Mouse (Mus musculus): ENCODE data around the gene Olfr1378. TPM values are rescaled to one million over a fixed set of nuclear protein-coding genes. Genes with fewer than 3 reads are reported as not detected.

The Olfr1378 gene
- polyA plus RNA-seq (2016; fragmentation: Nextera tagmentation; extraction: Ambion mirVana): not detected in 2 replicates

DNA sequence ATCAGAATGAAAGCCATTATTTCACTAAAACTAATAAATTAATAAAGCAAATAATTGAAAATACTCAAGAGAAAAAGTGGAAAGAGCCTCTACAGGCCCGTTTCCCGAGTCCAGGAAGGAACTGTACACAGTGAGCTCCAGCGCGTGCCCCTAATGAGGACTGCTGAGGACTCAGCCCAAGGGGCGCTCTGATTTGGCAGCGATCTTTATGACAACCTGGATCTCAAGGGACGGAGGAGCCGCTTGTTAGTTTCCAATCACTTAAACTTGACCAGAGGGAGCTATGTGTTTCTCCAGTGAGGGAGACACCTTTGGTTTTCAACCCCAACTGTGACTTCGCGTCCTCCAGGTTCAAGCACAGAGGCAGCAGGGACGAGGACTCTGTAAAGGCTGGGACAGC, at the start of gene Olfr1378:
Gene Olfr1378 (plus strand): TSS at position 301 of the 400 bp plus-strand sequence.
- WGBS: 89% methylated on average over 11 of the region's 11 CpGs
- no peaks in the 10 kb centered on the region for H3K36me3 ChIP-seq (replicated peaks)
- H3K4me3 ChIP-seq: no peak within 1 kb of the TSS
- no peaks in the 10 kb centered on the region for H3K4me1 ChIP-seq
- no peaks in the 10 kb centered on the region for H3K27me3 ChIP-seq (replicated peaks; ENCODE audit: low read depth, poor library complexity, severe bottlenecking)
- H3K27ac ChIP-seq (replicated peaks): no peak within 1 kb of the TSS
- DNase-seq (ENCODE audit: low spot score): no peak
- H3K9me3 ChIP-seq: no peaks in the 10 kb centered on the region

DNA sequence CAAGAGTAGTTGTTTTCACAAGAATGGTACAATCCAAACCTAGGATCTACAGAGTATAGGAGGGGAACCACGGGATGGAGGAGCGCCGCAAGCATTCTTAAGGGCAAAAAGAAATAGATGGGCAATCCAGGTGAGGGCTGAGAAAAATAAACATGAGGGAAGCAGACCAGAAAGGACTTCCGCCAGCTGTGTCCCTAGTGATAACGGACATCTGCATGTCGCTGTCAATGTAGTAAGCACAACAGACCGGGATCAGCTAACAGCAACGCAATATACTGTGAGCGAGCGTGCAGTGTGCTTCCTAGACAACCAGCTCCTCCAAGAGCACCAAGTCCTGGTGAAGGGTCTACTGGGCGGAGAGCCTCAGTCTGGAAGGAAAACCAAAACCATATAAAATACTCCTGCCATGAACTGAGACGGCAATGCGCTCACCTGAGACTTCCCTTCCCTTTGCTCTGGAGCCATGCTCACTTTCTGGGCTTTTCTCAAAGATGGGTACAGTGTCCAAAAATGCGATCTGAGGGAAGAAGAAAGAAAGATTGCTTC, 35.8 kb upstream of the Olfr1378 start:
- Histone ChIP-seq H3K9me3 (no peaks in the 10 kb centered on the region), H3K4me3 (peak overlapping the region; percentile 70), H3K27me3 (replicated peaks; ENCODE audit: low read depth, poor library complexity, severe bottlenecking) (peaks cover 25% of the 10 kb centered on the region), H3K36me3 (replicated peaks) (no peaks in the 10 kb centered on the region), H3K4me1 (peaks cover 12% of the 10 kb centered on the region), H3K27ac (replicated peaks) (no peak overlapping the region)
- no peak for DNase-seq (ENCODE audit: low spot score)
- 30% methylated on average over 14 of the region's 14 CpGs for WGBS

DNA sequence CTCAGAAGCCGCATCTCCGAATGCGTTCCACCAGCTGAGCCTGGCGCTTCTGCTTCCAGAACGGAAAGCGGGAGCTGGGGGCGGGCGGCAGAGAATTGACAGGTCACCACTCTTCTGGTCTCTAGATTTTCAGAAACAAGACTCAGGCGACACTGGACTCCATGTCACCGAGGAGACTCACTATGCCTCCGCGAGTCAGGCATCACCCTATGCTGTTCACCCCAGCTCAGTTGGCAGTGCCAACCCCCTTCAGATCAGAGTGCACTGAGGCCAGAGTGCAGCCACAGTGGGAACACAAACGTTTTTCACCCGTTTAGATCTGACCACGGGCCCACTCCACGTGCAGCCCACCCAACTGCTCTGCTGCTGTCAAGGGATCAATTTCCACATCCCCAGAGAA, 35.3 kb upstream of the Olfr1378 start:
- H3K9me3 ChIP-seq: no peaks in the 10 kb centered on the region
- DNase-seq (ENCODE audit: low spot score): no peak
- H3K4me1 ChIP-seq: peaks cover 12% of the 10 kb centered on the region
- no peaks in the 10 kb centered on the region for H3K36me3 ChIP-seq (replicated peaks)
- 4% methylated on average over 16 of the region's 16 CpGs for whole genome bisulfite sequencing
- peak overlapping the region; percentile 78 for H3K27ac ChIP-seq (replicated peaks)
- H3K27me3 ChIP-seq (replicated peaks; ENCODE audit: low read depth, poor library complexity, severe bottlenecking): peaks cover 25% of the 10 kb centered on the region
- H3K4me3 ChIP-seq: peak overlapping the region; percentile 70

DNA sequence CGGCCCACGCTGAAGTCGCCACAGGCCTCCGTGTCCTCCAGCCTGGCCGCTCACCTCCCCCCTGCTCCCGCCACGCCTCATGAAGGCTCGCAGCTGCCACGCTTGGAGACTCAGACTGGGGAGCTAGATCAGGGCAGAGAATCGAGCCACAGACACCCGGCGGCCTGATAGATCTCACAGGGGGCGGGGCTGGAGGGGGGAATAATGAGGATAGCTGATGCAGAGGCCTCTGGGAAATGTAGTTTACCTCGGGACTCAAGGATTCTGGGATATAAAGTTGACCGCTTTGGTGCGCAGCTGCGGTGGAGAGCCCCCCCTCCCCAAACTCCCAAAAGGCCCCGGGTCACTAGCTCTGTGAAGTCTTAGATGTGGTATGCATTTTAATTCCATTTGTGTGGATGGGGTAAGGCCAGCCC, 34.9 kb upstream of the Olfr1378 start, which contains the start of gene Zfp354b:
Gene Zfp354b (minus strand): TSS at position 183 of the 416 bp plus-strand sequence.
- Histone ChIP-seq H3K27ac (replicated peaks) (peak within 1 kb of the TSS; percentile 78), H3K36me3 (replicated peaks) (no peaks in the 10 kb centered on the region), H3K9me3 (no peaks in the 10 kb centered on the region), H3K4me1 (peaks cover 12% of the 10 kb centered on the region), H3K27me3 (replicated peaks; ENCODE audit: low read depth, poor library complexity, severe bottlenecking) (peaks cover 25% of the 10 kb centered on the region), H3K4me3 (peak within 1 kb of the TSS; percentile 70)
- DNase-seq (ENCODE audit: low spot score): peak; percentile 90
- WGBS: 1% methylated on average over 18 of the region's 18 CpGs

DNA sequence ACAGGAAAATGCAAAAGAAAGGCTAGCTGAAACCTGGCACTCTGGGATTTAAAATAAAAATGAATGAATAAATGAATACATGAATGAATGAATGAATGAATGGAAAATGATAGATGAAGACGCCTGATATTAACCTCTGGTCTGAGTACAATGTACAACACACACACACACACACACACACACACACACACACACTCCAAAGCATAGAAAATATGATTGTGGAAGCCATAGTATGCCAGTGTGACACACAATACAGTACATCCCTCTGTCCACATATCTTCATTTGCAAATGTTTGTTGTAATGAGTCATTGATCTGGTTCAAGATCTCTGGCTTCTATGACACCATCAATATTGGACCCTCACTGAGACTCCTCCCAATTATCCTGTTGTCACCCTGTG, 34.3 kb upstream of the Olfr1378 start:
- 81% methylated on average over 1 of the region's 1 CpGs for WGBS
- Histone ChIP-seq H3K4me3 (peak overlapping the region; percentile 70), H3K4me1 (peaks cover 12% of the 10 kb centered on the region), H3K27ac (replicated peaks) (peak overlapping the region; percentile 61), H3K27me3 (replicated peaks; ENCODE audit: low read depth, poor library complexity, severe bottlenecking) (peaks cover 25% of the 10 kb centered on the region), H3K36me3 (replicated peaks) (no peaks in the 10 kb centered on the region), H3K9me3 (no peaks in the 10 kb centered on the region)
- no peak for DNase-seq (ENCODE audit: low spot score)

DNA sequence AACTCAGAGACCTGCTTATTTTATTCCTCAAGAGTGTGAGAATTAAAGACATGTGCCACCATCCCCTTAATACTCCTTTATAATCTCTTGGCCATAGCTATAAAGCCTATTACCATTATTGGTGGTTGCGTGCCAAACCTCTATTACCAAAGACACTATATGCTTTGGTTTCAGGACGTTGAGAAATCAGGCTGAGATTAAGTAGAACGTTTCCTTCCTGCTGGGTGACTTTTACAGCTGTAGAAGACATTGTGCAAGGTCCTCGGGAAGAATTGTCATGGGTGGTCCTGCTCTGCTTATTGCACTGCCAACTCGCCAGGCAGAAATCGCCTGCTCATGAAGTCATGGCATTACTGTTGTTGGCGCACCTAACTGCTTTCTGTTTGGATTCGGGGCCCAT, 27.9 kb upstream of the Olfr1378 start:
- Histone ChIP-seq H3K4me1 (no peaks in the 10 kb centered on the region), H3K27me3 (replicated peaks; ENCODE audit: low read depth, poor library complexity, severe bottlenecking) (0 out of 2 replicates have a peak, but pooled peaks cover 9% of the 10 kb centered on the region), H3K27ac (replicated peaks) (no peak overlapping the region), H3K9me3 (no peaks in the 10 kb centered on the region), H3K36me3 (replicated peaks) (no peaks in the 10 kb centered on the region), H3K4me3 (no peak overlapping the region)
- DNase-seq (ENCODE audit: low spot score): no peak
- 76% methylated on average over 8 of the region's 8 CpGs for WGBS

DNA sequence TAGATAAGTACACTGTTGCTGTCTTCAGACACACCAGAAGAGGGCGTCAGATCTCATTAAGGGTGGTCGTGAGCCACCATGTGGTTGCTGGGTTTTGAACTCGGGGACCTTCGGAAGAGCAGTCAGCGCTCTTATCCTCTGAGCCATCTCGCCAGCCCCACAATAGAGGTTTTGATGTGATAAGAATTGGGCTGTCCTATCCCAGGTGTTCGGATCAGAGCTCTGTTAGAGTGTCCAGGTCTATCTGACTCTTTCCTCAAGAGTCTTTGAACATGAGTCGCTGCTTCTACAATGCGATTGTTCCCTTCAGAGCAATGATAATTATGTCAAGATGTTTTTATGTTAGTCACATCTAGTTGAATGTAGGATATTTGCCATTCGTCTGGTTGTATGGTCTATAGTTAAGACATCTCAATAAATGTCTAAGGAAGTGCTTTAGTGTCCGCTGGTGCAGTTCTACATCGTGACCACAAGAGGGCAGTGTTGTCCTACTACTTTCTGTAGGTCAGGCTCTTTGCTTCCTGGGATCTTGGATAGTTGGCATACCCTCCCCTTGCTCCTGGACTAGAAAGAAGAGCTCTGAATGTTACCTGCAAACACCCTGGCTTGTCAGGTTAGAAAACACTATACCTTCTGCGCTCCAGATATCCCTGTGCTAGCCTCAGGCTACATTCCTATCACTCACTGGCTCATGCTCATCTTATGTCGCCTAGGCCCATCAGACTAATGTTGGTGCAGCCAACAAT, 26.5 kb upstream of the Olfr1378 start:
- peak; percentile 58 for DNase-seq (ENCODE audit: low spot score)
- H3K4me1 ChIP-seq: no peaks in the 10 kb centered on the region
- H3K9me3 ChIP-seq: no peaks in the 10 kb centered on the region
- H3K27me3 ChIP-seq (replicated peaks; ENCODE audit: low read depth, poor library complexity, severe bottlenecking): 0 out of 2 replicates have a peak, but pooled peaks cover 9% of the 10 kb centered on the region
- H3K27ac ChIP-seq (replicated peaks): no peak overlapping the region
- H3K4me3 ChIP-seq: no peak overlapping the region
- no peaks in the 10 kb centered on the region for H3K36me3 ChIP-seq (replicated peaks)
- WGBS: 34% methylated on average over 14 of the region's 14 CpGs

DNA sequence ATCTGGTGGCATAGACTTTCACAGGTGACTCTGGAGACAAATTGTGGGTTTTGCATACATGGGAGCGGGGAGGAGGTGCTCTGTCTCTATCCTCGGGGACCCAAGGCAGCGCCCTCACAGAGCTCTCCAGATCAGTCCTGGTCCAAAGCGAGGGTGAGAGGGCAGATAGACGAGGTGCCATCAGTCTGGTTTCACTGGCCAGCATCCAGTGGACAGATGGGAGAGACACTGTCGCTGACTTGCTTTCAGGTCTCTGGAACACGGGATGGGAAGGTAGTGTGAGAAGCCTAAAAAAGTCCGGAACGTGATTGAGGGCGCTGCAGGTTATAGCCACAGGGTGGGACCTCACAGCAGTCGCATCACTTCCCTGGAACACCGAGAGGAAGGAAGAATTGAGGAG, 23.9 kb upstream of the Olfr1378 start:
- no peak for DNase-seq (ENCODE audit: low spot score)
- H3K4me3 ChIP-seq: no peak overlapping the region
- no peaks in the 10 kb centered on the region for H3K9me3 ChIP-seq
- H3K27ac ChIP-seq (replicated peaks): no peak overlapping the region
- H3K36me3 ChIP-seq (replicated peaks): no peaks in the 10 kb centered on the region
- WGBS: 73% methylated on average over 12 of the region's 12 CpGs
- H3K27me3 ChIP-seq (replicated peaks; ENCODE audit: low read depth, poor library complexity, severe bottlenecking): 0 out of 2 replicates have a peak, but pooled peaks cover 9% of the 10 kb centered on the region
- no peaks in the 10 kb centered on the region for H3K4me1 ChIP-seq

DNA sequence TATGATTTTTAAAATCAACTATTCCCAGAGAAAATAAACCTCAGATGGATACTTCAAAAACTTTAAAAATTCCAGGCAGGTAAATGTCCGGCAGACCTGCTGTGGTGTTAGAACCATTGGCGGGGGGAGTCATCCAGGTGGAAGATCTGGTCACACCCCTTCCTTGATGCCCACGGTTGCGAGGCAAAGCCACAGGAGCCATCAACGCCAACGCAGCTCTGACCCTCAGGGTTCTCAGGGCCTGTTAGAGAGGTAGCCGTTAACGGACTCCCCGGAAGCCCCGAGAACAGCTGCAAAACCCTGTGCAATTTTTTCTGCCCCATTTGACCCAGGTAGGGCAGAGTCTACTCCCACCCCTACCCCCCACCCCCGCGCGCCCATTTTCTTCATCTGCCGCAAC, 22.8 kb upstream of the Olfr1378 start, which contains the start of gene 4933414I15Rik:
Gene 4933414I15Rik (minus strand): TSS at position 260 of the 400 bp plus-strand sequence.
- no peaks in the 10 kb centered on the region for H3K4me1 ChIP-seq
- 83% methylated on average over 14 of the region's 14 CpGs for WGBS
- no peak for DNase-seq (ENCODE audit: low spot score)
- H3K36me3 ChIP-seq (replicated peaks): no peaks in the 10 kb centered on the region
- H3K27ac ChIP-seq (replicated peaks): no peak within 1 kb of the TSS
- H3K4me3 ChIP-seq: no peak within 1 kb of the TSS
- H3K9me3 ChIP-seq: no peaks in the 10 kb centered on the region
- 0 out of 2 replicates have a peak, but pooled peaks cover 9% of the 10 kb centered on the region for H3K27me3 ChIP-seq (replicated peaks; ENCODE audit: low read depth, poor library complexity, severe bottlenecking)

DNA sequence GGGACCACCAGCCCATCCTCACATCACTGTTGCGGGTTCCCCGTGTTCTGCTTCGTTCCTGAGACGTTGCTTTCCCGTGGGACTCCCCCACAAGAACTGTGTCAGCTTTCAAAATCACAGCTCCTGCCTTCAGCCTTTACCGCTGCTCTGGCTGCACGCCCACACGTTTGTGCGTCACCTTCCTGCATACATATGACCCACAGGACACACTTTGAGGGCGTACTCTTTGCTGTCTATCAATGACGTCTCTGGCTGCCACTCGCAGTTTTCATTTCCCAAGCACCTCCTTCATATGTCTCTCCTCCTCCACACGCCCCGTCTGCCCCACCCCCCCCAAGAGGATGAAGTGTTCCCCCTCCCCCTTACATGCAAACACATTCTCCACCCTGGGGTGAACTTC, 14.0 kb upstream of the Olfr1378 start:
- DNase-seq (ENCODE audit: low spot score): no peak
- Histone ChIP-seq H3K4me3 (no peak overlapping the region), H3K36me3 (replicated peaks) (no peaks in the 10 kb centered on the region), H3K9me3 (no peaks in the 10 kb centered on the region), H3K27me3 (replicated peaks; ENCODE audit: low read depth, poor library complexity, severe bottlenecking) (no peaks in the 10 kb centered on the region), H3K4me1 (no peaks in the 10 kb centered on the region), H3K27ac (replicated peaks) (no peak overlapping the region)
- 78% methylated on average over 14 of the region's 14 CpGs for WGBS

DNA sequence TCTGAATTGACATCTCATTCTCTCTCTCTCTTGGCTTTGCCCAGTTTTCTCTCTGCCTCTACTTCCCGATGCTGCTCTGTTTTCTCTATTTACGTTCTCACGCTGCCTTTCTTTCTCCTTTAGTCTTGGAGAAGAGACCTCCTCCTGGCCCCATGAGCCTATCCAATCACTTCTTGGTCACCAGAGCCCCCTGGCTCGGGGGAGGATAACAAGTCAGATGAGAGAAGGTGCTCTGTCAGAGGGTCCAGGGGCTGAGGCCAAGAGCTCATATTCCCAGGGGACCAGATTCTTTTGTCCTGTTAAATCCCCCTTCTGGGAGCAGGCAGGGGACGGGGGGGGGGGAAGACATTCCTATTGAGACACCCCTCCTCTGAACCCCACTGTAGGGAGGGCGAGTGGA, 12.7 kb upstream of the Olfr1378 start, which contains the start of gene Prop1:
Gene Prop1 (minus strand): TSS at position 101 of the 400 bp plus-strand sequence.
- WGBS: 65% methylated on average over 6 of the region's 6 CpGs
- no peak for DNase-seq (ENCODE audit: low spot score)
- no peaks in the 10 kb centered on the region for H3K27me3 ChIP-seq (replicated peaks; ENCODE audit: low read depth, poor library complexity, severe bottlenecking)
- H3K36me3 ChIP-seq (replicated peaks): no peaks in the 10 kb centered on the region
- H3K4me3 ChIP-seq: no peak within 1 kb of the TSS
- no peak within 1 kb of the TSS for H3K27ac ChIP-seq (replicated peaks)
- H3K4me1 ChIP-seq: no peaks in the 10 kb centered on the region
- H3K9me3 ChIP-seq: no peaks in the 10 kb centered on the region

DNA sequence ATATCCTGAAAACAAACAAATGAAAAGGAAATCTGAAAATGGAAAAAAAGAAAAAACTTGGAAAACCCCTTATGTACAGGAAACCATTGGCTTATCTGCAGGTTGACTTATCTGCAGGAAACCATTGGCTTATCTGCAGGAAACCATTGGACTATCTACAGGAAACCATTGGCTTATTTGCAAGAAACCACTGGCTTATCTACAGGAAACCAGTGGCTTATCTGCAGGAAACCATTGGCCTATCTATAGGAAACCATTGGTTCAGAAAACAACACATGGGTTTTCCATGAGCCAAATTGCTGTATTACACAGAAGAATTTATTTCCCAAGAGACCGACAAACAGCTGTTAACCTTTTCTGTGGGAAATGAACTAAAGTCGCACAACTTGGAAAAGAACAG, 1.4 kb upstream of the Olfr1378 start:
- Histone ChIP-seq H3K27ac (replicated peaks) (no peak overlapping the region), H3K27me3 (replicated peaks; ENCODE audit: low read depth, poor library complexity, severe bottlenecking) (no peaks in the 10 kb centered on the region), H3K9me3 (no peaks in the 10 kb centered on the region), H3K4me3 (no peak overlapping the region), H3K4me1 (no peaks in the 10 kb centered on the region), H3K36me3 (replicated peaks) (no peaks in the 10 kb centered on the region)
- no peak for DNase-seq (ENCODE audit: low spot score)
- whole genome bisulfite sequencing: 83% methylated on average over 2 of the region's 2 CpGs

DNA sequence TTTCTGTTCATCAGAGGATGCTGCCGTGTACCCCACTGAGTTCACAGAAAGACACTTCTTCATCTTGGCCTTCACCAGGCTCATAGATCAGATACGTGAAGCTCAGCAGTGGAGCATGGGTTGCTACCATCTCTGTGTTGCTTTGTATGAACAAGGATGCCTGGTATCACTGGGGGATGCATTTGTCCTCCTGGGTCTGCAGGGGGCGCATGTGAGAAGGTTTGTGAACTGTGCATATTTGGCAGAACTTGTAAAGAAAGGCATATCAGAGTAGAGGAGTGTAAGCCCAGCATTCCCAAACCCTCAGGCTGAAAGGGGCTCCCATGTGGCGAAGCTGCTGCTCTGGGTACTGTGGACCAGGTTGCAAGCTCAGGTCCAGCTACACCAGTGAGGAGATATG, 10.9 kb downstream of the Olfr1378 start:
- Histone ChIP-seq H3K27ac (replicated peaks) (no peak overlapping the region), H3K27me3 (replicated peaks; ENCODE audit: low read depth, poor library complexity, severe bottlenecking) (no peaks in the 10 kb centered on the region), H3K4me3 (no peak overlapping the region), H3K9me3 (no peaks in the 10 kb centered on the region), H3K4me1 (no peaks in the 10 kb centered on the region), H3K36me3 (replicated peaks) (no peaks in the 10 kb centered on the region)
- DNase-seq (ENCODE audit: low spot score): no peak
- 70% methylated on average over 4 of the region's 4 CpGs for WGBS

Data from embryonic facial prominence, embryonic 10.5 days (tissue).